Mouse (Mus musculus) brain, embryonic 14.5 days (tissue): ENCODE results near the gene Pym1.

Source experiments
- CTCF ChIP-seq: fragments of 200-500 bp; IDR thresholded peaks from 2 replicates; pipeline ENCODE4 v1.5.1; 2012; ENCODE audit warnings: inconsistent platforms, mild to moderate bottlenecking, moderate library complexity, borderline replicate concordance; ENCODE audit not compliant: insufficient read depth, insufficient read length; ENCODE audit errors: extremely low read depth
- POLR2A ChIP-seq: fragments of 200-500 bp; IDR thresholded peaks from 2 replicates; pipeline ENCODE4 v1.6.1; 2012; ENCODE audit warnings: mild to moderate bottlenecking, inconsistent platforms, borderline replicate concordance; ENCODE audit not compliant: poor library complexity, insufficient read depth, insufficient read length, severe bottlenecking; ENCODE audit errors: extremely low read depth

- no peak for TF ChIP-seq CTCF
- TF ChIP-seq POLR2A = no peak
Observed at GRCm38 (mm10) chr10:128705317-128705693, 42.4 kb upstream of the Pym1 start.
